Mouse (Mus musculus): ENCODE measurements at regions not wholly inside any gene's neighbourhood (a gene's known extent, or its start where the extent isn't known, plus 50 kb on each side); places are given as distances from the start of the nearest gene placed in this dataset.

GRCm38 (mm10) chr13:4935940-4936339 lies 327.0 kb upstream of the Akr1e1 start:
- no peak for DNase-seq
- no peak for TF ChIP-seq CTCF (IDR thresholded peaks at IDR 0.05)
- intact Hi-C loops (cut with DNase I), result loop anchor here (10.0 kb wide), 1 partner anchor 271 kb away; no protein-coding TSS in a partner anchor

GRCm38 (mm10) chr13:4939849-4940248 lies 330.9 kb upstream of the Akr1e1 start:
- TF ChIP-seq CTCF (IDR thresholded peaks at IDR 0.05), result no peak
- intact Hi-C loops (cut with DNase I), result loop anchor here (10.0 kb wide), 3 partner anchors 165 to 925 kb away; partner anchors contain the start of gene Klf6
- no peak for DNase-seq
- H3K27ac ChIP-seq, result no peak overlapping the region
- no peak overlapping the region for H3K4me3 ChIP-seq

More at GRCm38 (mm10) chr13:4935940-4936339, 327.0 kb upstream of the Akr1e1 start:
- Histone ChIP-seq H3K4me3 (no peak overlapping the region), H3K27ac (no peak overlapping the region)

- intact Hi-C loops (cut with DNase I), result loop anchor here (2.0 to 10.0 kb wide), 3 partner anchors 168 to 1528 kb away; partner anchors contain the start of gene Klf6
These were observed 333.5 kb upstream of the Akr1e1 start for GRCm38 (mm10) chr13:4942490-4942889.

GRCm38 (mm10) chr13:4943046-4943445 lies 334.1 kb upstream of the Akr1e1 start:
- TF ChIP-seq CTCF (IDR thresholded peaks at IDR 0.05), result no peak
- intact Hi-C loops (cut with DNase I), result loop anchor here (2.0 to 10.0 kb wide), 3 partner anchors 168 to 1528 kb away; partner anchors contain the start of gene Klf6
- no peak for DNase-seq
- H3K27ac ChIP-seq, result peak overlapping the region; percentile 65
- peak overlapping the region; percentile 66 for H3K4me3 ChIP-seq

More at GRCm38 (mm10) chr13:4942490-4942889, 333.5 kb upstream of the Akr1e1 start:
- peak overlapping the region; percentile 65 for H3K27ac ChIP-seq
- peak overlapping the region; percentile 66 for H3K4me3 ChIP-seq
- peak; percentile 42 for TF ChIP-seq CTCF (IDR thresholded peaks at IDR 0.05)
- DNase-seq, result peak; percentile 19

- intact Hi-C loops (cut with DNase I), result no loop called here
- Histone ChIP-seq H3K4me3 (no peak overlapping the region), H3K27ac (no peak overlapping the region)
- DNase-seq, result no peak
- TF ChIP-seq CTCF (IDR thresholded peaks at IDR 0.05), result no peak
These were observed 346.4 kb upstream of the Akr1e1 start for GRCm38 (mm10) chr13:4955384-4955783.

GRCm38 (mm10) chr13:4964824-4965223 lies 355.9 kb upstream of the Akr1e1 start:
- Histone ChIP-seq H3K27ac (no peak overlapping the region), H3K4me3 (no peak overlapping the region)
- DNase-seq, result no peak
- no peak for TF ChIP-seq CTCF (IDR thresholded peaks at IDR 0.05)
- intact Hi-C loops (cut with DNase I), result no loop called here

GRCm38 (mm10) chr13:4970081-4970892 lies 361.3 kb upstream of the Akr1e1 start:
- DNase-seq, result no peak
- no peak overlapping the region for H3K4me3 ChIP-seq
- no peak overlapping the region for H3K27ac ChIP-seq
- no peak for TF ChIP-seq CTCF (IDR thresholded peaks at IDR 0.05)
- intact Hi-C loops (cut with DNase I), result no loop called here

GRCm38 (mm10) chr13:4971472-4972067 lies 362.6 kb upstream of the Akr1e1 start:
- Histone ChIP-seq H3K27ac (no peak overlapping the region), H3K4me3 (no peak overlapping the region)
- no peak for DNase-seq
- no peak for TF ChIP-seq CTCF (IDR thresholded peaks at IDR 0.05)
- intact Hi-C loops (cut with DNase I), result no loop called here

- H3K4me3 ChIP-seq, result no peak overlapping the region
- no peak for TF ChIP-seq CTCF (IDR thresholded peaks at IDR 0.05)
- no peak for DNase-seq
- no peak overlapping the region for H3K27ac ChIP-seq
- intact Hi-C loops (cut with DNase I), result no loop called here
These were observed 383.9 kb upstream of the Akr1e1 start for GRCm38 (mm10) chr13:4992876-4993275.

GRCm38 (mm10) chr13:5008296-5008695 lies 399.3 kb upstream of the Akr1e1 start:
- intact Hi-C loops (cut with DNase I), result no loop called here
- DNase-seq, result no peak
- H3K4me3 ChIP-seq, result no peak overlapping the region
- no peak for TF ChIP-seq CTCF (IDR thresholded peaks at IDR 0.05)
- H3K27ac ChIP-seq, result no peak overlapping the region

GRCm38 (mm10) chr13:5022439-5022838 lies 413.5 kb upstream of the Akr1e1 start:
- intact Hi-C loops (cut with DNase I), result no loop called here
- Histone ChIP-seq H3K4me3 (no peak overlapping the region), H3K27ac (no peak overlapping the region)
- DNase-seq, result no peak
- TF ChIP-seq CTCF (IDR thresholded peaks at IDR 0.05), result no peak

GRCm38 (mm10) chr13:5059859-5060258 lies 450.9 kb upstream of the Akr1e1 start:
- TF ChIP-seq CTCF (IDR thresholded peaks at IDR 0.05), result no peak
- Histone ChIP-seq H3K27ac (no peak overlapping the region), H3K4me3 (no peak overlapping the region)
- DNase-seq, result no peak
- intact Hi-C loops (cut with DNase I), result no loop called here

- intact Hi-C loops (cut with DNase I), result no loop called here
- no peak for DNase-seq
- Histone ChIP-seq H3K4me3 (no peak overlapping the region), H3K27ac (no peak overlapping the region)
- no peak for TF ChIP-seq CTCF (IDR thresholded peaks at IDR 0.05)
These were observed 451.5 kb upstream of the Akr1e1 start for GRCm38 (mm10) chr13:5060462-5060861.

Data from gastrocnemius, adult 2 months (tissue).